Mouse (Mus musculus) urinary bladder, postnatal 10 days (tissue): ENCODE measurements around the gene Slc4a1.
A peak's percentile ranks its signal among the peaks of the same experiment; 100 is the strongest.

Experiments used
- DNase-seq: peaks from one replicate; pipeline ENCODE4 v3.0.0; 2022; ENCODE audit warnings: low spot score

Slc4a1 gene

DNA sequence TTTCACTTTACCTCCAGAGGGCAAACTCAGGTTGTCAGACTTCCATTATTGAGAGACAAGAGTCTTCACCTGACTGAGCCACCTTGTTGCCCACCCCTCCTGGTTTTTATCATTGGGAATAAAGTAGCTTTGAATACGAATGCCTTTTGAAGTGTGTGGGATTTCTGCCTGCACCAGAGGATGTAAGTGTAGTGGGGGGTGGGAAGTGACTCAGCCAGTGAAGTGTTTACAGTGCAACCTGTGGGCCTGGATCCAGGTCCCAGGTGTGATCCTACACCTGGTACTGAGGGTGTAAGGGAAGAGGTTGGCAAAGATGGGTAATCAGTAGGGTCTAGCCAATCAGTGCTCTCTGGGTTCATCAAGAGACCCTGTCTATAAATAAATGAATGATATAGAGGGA, 42.5 kb downstream of the Slc4a1 start:
- DNase-seq = no peak

DNA sequence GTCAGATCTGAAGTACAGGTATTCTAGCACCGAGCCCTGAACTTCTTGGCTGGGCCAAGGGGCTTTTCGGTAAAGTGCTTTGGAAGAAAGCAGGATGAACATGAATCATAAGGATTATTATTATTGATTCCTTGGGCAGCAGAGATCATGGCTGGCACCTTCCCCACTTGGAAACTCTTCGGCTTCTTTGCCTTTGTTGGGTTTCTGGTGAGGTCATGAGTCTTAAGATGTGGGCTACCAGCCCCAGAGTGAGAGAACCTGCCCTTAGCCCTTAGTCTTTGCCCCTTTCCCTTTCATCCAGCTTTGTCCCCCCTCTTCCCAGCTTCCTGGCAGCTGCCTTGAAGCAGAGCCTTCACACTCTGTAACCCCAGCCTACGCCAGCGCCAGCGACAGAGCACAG, 44.1 kb downstream of the Slc4a1 start:
- DNase-seq = no peak

DNA sequence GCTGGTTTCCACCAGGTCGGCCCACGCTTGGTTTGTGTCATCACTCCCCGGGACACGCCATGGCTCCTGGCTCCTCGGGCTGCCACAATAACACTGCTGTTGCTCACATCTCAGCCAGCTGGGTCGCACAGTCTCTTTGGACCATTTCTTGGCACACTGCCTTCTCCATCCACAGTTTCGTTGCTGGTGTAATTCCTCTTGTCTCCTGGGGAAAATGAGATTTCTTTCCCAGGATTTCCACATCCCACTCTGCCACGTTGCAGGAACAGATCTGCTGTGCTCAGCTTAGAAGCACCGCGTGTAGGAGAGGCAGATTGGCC, 45.4 kb downstream of the Slc4a1 start:
- no peak for DNase-seq

DNA sequence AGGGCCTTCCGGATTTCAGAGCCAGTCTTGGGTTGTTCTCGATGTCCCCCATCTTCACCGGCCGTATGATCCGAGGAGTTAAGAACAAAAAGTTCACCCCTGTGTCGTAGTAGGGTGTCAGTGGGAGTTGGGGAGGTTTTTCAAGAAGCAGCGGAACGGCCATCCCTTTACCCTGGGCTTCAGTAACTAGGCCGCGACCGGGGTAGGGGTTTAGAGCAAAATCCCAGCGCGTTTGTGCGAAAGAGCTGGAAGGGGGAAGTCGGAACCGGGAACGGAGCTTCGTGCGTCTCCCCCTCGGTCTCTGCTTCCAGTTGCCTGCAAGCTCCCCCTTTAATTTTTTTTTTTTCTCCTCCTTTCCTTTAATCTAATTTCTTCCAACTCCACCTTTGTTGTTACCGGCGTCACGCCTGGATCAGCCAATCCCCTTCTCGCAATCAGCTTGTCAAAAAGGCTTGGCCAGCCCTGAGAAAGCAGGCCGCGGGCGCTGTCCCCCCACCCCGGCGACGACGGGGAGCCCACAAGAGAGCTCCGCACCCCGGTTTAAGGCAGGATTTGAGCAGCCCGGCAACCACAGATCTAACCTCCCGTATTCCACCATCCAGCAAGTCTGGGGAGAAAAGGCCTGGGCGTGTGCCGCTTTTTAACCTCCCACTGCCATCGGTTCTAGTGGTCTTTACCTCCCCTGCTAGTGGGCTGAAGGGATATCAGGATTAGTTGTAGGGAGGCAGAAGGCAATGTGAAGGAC, 45.9 kb downstream of the Slc4a1 start:
- DNase-seq = no peak

DNA sequence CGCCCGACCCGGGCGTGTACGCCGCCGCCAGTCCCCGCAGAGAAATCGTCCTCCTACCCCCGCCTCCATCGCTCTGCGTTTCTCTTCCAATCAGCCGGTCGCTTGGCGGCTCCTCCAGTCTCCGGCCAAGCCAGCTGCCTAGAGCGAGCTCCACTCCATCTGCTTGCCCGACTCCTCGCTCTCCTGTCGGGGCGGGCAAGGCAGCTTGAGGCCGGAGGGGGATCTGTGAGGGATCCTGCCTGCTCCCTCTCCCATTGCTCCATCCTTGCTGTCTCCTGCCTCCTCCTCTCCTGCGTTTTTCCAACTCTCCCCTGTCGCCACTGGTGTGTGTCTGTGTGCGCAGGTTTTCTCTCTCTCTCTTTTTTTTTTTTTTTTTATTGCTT, 46.6 kb downstream of the Slc4a1 start, which contains the start of gene Ubtf:
Gene Ubtf (minus strand): TSS at position 333 of the 383 bp plus-strand sequence.
- DNase-seq = no peak

DNA sequence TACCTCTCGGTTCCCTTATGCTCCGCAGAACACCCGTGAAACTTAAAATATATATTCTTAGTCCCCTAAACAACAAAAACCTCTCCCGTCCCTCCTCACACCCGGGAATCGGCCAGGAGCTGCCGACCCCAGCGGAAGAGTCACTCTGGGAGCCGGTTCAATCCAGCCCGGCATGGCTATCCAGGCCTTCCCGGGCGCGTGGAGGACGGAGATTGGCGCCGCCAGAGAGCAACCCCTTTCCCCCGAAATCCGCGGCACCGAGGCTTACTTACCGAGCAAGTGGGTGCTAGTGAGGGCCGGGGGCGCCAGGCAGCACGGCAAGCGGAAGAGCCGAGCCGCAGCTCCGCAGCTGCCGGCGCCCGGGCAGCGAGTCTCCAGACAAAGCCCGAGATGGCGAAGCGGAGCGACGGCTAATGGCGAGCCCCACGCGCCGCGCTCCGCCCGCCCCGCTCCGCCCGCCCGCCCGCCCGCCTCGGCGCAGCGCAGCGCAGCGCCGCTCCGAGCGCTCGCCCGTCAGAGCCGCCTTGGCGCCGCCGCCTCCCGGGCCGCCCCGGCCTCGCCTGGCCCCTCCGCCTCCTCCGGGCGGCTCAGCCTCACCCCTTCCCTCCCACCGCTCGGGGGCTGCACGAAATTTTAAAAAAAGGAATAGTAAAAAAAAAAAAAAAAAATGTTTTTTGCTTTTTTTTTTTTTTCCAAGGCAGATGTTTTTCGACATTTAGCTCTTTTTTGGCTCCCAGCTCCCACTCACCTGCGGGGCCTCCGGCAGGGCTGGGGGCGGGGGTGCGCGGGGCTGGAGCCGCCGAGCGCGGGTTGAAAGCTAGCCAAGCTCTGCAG, 47.2 kb downstream of the Slc4a1 start:
- DNase-seq = no peak

DNA sequence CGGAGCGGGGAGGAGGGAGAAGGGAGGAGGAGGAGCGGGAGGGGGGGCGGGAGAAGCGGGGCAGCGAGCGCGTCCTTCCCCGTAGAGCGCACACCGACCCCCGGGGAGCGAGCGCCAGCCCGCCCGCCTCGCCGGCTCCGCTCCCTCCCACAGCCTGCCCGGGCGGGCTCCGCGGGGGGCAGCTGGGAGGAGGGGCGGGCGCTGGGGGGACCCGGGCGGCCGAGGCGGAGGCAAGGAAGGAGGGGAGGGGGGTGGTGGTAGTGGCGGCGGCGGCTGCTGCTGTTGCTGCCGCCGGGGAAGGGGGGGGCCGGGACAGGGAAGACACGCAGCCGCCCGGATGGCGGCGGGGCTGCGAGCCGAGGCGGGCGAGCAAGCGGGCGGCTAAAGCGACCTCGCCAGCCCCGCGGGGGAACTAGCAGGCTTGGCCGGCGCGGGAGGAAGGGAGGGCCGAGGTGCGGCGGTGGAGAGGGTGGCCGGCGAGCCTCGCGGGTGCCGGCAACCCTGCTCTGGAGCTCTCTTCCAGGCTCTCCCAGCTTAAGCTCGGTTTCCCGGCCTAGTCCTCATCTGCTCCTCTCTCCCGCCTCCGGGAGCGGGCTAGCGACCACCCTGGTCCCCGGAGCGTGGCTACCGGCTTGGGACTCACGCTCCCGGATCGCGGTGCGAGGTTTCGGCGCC, 48.0 kb downstream of the Slc4a1 start:
- DNase-seq = no peak

DNA sequence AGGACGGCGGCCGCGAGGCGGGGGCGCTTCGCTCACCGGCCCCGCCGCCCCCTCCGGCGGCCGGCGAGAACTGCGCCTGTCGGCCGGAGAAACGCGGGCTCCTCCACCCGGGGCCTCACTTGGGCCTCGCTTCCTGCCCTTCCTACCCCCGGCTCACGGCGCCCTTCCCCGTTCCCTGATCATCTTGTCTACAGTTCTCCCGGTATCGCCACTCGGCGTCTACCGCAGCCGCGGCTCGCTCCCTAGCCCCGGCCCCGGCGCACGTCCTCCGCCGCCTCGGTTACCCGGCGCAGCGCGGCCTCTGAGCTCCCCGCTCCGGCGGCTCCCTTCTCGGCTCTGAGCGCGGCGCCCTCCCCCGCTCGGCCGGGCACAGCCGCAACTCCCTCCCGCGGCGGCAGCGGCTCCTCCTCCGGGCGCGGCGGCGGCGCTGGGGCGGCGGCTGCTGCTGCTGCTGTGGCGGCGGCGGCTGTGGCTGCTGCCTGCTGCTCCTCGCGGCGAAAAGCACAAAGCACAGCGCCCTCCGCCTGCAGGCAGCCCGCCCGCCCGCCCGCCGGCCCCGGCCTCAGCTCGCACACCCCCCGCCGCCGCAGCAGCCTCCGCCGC, 48.6 kb downstream of the Slc4a1 start:
- DNase-seq = no peak

DNA sequence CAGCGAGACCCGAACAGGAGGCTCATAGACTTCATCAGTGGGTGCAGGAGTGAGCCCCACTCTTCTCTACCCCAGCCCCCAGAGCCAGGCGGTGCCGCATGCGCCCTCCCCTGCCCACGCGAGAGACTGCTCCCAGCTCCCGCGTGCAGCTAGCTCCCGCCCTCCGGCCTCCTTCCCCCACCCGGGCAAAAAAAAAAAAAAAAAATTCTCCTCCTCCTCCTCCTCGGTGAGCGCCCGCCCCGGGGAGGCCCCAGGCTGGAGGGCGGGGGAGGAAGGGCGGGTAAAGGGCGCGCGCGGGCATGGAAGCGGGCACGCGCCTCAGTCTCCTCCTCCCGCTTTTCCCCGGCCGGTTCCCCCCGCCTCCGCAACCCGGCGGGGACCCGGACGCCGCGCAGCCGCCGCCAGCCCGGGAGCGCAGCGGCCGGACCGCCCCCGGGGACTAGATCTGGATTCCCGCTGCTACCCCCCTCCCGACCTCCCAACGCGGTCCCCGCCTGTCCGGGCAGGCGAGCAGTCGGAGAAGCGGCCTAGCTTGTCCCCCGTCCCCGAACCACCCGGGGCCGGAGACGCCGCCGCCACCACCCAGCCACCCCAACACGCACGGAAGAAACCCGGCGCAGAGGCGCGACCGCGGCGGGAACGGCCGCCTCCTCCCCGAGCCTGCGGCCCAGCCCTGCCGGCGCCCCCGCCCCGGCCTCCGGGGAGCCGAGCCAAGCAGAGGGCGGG, 49.3 kb downstream of the Slc4a1 start:
- peak; percentile 72 for DNase-seq

DNA sequence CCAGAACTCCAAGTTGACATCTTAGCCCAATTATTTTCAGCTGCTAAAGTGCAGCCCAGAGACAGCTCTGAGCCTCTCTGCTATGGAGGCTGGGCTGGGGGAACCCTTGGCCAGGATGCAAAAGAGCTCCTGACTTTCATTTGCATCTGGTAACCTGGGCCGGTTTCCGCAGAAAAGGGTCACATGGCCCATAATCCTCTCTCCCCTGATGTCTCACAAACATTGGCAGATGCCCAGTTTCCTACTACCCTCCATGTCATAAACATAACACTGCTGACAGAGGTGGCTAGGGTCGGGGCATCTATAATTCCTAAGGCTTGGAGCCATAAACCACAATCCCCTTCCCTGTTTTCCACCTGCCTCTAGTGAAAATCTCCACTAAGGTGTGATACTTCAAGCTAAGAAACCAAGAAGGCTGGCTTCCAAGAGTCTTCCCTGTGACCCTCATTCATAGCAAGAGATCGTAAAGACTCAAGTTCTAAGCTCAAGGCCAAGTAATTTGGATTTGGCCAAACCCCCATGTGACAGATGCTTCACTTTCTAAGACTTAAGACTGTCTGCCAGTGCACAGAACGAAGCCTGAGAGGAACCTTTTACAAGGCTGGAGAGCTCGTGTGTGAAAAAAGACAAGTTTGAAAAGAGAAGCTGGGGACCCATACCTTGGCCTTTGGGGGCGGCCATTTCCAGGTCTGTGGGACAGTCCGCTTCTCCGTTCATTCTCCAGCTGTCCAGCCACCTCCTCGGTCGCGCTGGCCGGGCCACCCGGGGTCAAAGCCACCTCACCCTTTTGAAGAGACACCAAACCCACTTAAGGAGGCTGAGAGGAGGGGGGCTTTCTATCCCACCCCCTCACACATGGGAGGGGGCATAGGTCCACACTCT, 50.1 kb downstream of the Slc4a1 start:
- no peak for DNase-seq

DNA sequence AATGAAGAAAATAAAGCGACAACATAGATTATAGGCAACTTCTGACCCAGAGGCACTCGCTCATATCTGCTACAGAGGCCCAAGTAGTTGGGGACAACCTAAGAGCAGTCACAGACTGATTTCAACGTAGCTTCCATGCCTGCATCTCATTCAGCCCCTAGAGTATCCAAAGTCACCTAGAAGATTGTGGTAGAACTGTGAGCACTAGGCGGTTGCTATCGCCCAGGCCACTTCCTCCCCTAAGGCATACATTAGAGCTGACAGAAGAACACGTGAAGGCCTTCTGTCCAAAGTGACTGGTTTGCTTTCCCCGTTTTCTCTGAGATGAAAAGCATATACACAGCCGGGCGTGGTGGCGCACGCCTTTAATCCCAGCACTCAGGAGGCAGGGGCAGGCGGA, 51.7 kb downstream of the Slc4a1 start:
- DNase-seq = no peak

DNA sequence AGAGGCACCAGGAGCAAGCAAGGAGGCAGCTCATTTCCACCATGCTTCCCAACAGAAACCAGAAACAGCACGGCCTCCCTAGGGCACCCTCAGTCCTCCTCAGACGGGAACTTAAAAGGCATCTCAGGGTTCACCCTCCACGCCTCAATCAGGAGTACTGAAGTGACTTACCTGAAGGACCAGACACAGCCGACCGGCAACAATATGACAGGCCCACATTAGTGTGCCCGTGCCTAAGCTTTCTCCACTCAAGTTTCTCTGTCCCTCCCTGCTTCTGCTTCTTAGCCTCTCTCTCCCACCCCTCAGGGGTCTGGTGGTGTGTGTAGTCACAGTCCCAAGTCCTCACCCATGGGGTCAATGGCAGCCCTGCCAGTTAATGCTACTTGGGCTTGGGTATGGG, 53.4 kb downstream of the Slc4a1 start:
- DNase-seq = no peak

DNA sequence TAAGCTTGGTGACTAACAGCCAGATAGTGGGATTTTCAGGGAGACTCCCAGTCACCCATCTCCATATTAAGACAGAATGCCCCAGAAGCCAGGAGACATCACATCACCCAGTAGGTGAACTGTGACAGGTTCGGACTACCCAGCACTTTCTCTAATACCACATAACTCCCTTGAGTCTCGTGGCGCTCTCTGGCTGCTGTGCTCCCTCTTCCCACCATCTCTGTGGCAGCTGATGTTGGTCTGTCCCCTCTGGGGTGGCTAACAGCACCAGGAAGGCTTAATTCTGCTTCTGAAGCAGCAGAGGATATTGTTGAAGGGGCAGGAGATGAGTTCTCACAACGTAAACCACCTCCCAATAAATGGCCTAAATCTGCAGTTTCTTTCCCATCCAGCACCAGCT, 54.0 kb downstream of the Slc4a1 start:
- DNase-seq = no peak

DNA sequence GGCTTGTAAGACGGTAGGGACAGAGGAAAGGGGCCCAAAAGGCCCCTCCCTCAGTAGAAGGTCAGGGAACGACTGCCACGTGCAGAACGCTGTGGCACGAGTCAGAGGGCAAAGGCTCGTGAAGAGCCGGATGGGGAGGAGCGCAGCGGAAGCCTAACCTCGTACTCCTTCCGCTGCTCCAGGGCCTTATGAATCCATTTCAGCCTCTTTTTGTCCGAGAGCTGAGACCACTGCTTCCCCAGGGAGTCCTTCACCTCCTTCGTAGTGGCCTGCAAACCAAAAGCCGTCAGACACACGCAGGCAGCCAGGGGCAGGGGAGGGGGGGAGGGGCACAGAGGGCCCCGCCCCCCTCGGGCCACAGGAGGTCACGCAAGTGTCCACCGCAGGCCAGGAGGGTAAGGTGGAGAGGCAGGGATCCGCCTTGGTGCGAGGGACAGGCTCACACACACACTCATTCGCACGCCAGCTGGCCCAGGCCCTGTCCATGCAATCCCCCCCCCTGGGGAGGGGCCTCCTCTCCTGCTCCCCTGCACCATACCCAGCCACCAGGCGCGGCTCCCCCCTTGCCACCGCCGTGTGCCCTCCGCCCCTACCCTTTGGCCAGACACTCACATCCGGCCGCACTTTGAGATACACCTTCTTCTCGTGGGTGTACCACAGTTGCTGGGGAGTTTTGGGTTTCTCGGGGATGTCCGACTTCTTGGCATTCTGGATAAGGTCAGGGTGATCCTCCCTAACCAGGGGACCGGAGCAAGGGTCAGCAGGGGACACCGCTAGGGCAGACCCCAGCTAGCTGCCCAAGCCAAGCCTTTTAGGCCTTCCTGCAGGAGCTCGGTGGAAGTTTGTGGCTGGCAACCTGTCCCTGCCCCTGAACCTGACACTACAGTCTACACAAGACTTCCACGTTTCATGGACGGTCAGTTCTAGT, 55.0 kb downstream of the Slc4a1 start:
- DNase-seq = no peak

DNA sequence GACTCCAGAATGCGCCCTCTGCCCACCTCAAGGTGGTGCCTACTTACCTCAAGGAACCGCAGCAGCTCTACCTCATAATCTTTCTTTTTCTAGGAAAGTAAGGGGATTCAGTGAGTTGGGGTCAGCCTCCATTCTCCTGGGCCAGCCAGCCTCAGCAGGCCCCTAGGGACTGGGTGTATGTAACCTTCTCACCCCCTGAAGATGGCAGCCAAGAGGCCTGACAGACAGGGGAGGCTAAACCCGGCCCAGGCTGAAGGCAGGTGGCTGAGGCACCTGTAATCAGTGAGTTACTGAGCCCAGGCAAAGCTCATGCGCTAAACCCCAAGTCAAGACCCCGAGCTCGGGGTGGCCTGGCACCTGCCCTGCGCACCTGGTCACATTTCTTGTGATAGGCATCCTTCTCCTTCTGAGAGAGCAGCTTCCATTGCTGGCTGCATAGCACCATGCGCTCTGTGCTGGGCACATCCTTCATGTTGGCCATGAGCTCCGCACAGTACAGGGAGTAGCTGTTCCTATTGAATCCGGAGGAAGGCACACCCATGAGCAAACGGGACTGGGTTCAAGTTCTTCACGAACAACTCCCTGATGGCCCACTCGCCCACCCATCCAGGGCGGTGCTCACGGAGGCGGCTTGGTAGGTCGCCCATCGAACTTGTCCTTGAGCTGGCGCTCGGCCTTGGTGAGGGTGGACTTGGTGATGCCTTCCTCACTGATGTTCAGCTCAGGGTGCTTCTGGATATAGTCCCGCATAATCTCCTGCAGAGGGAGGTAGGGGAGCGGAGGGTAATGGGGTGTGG, 56.0 kb downstream of the Slc4a1 start:
- no peak for DNase-seq

DNA sequence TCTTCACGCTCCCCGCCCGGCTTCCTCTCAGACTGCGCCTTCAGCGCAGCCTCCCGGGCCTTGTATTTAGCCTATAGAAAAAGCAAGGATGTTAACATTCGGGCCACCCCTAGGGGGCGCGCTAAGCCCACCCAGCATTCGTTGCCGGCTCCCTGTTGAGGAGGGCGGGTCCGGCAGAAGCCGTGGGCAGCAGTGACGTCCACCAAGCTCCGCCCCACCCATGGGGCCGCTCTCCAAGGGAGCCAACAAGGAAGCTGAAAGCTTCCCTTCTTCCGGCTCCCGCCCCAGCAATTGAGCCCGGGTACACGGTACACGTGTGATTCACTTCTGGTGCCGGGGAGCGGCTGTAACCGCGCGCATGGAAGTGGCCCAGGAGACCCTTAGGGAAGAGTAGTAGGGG, 57.0 kb downstream of the Slc4a1 start:
- DNase-seq = peak; percentile 93

DNA sequence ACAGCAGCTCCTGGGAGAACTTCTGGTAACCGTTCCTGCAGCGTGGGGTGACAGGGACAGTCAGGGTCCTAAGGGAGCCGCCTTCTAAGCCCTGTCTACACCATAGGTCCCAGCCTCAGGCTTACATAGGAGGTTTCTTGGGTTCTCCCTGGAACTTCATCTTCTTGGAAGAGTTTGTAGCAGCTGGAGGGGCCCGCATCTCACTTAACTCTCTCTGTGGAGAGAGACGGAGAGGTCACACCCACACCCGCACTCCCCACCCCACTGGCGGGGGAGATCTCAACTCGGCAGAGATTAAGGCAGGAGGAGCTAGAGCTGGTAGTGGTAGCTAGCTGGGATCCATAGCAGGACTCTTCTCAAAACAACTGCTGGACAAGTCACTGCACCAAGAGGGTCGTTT, 57.9 kb downstream of the Slc4a1 start:
- DNase-seq = no peak

DNA sequence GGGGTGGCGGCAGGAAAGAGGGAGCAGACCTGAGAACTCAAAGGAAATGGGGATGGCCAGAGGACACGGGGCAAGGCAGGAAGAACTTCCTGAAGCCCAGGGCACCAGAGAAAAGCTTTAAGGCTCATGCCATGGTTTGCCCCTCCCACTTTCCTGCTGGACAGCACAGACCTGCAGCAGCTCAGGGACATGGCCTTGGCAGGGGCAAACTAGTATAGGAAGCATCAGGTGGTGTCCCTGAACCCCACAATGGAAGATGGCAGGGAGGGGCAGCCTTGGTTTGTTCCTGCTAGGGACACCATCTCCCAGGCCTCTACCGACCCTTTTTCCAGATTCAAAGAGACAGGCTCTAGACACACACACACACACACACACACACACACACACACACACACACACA, 60.6 kb downstream of the Slc4a1 start:
- DNase-seq = no peak

DNA sequence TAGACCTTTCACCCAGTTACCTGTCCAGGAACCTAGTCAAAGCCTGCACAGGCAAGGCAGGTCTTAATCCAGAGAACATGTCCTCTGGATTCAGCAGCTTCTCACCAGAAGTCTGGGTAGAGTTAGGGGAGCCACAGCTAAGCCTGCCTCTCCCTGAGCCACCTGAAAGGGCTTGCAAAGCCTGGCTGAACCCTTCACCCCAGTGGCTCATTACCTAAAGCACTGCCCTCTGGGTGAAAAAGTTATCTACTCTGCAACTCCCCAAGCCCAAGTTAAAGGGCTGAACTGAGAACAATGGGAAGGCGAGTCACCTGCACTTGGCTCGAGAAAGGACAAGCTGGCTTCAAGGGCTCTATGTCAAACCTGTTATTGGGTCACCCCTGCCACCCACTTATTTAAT, 61.9 kb downstream of the Slc4a1 start:
- DNase-seq = no peak
